Mouse (Mus musculus) neural tube, embryonic 14.5 days (tissue): Measurements from ENCODE around the gene Camk2g. TPM values are rescaled to one million over a fixed set of nuclear protein-coding genes. Genes with fewer than 3 reads are reported as not detected.
A peak's percentile ranks its signal among the peaks of the same experiment; 100 is the strongest.

Experiments used
- ATAC-seq: fragments of 200-750 bp; cut with Nextera tagmentation; 2 replicates; pipeline ENCODE4 v1.8.0; 2017; ENCODE audit warnings: low read depth, mild to moderate bottlenecking, moderate TSS enrichment, moderate library complexity
- H3K27ac ChIP-seq: fragments of 300-500 bp; sonication (generic); 2 replicates; pipeline ENCODE4 v1.5.1; 2014; ENCODE audit warnings: low read depth, mild to moderate bottlenecking, control low read depth, low read length, moderate library complexity, mixed read lengths
- H3K27me3 ChIP-seq: fragments of 300-500 bp; sonication (generic); 2 replicates; pipeline ENCODE4 v1.6.1; 2014; ENCODE audit warnings: low read length; ENCODE audit not compliant: control insufficient read depth, insufficient read depth
- H3K36me3 ChIP-seq: fragments of 300-500 bp; sonication (generic); 2 replicates; pipeline ENCODE4 v1.6.1; 2014; ENCODE audit warnings: low read length, mixed read lengths; ENCODE audit not compliant: control insufficient read depth, insufficient read depth
- H3K4me1 ChIP-seq: fragments of 300-500 bp; sonication (generic); 2 replicates; pipeline ENCODE4 v1.6.1; 2014; ENCODE audit warnings: low read length; ENCODE audit not compliant: control insufficient read depth, insufficient read depth
- H3K4me2 ChIP-seq: fragments of 300-500 bp; sonication (generic); 2 replicates; pipeline ENCODE4 v1.6.1; 2014; ENCODE audit warnings: mild to moderate bottlenecking, low read depth, low read length, control low read depth
- H3K4me3 ChIP-seq: fragments of 300-500 bp; sonication (generic); 2 replicates; pipeline ENCODE4 v1.5.1; 2014; ENCODE audit warnings: low read depth, low read length, control low read depth, mixed read lengths
- H3K9ac ChIP-seq: fragments of 300-500 bp; sonication (generic); replicated peaks from 2 replicates; pipeline ENCODE4 v1.6.1; 2014; ENCODE audit warnings: low read depth, mild to moderate bottlenecking, control low read depth, low read length, mixed read lengths
- H3K9me3 ChIP-seq: fragments of 300-500 bp; sonication (generic); 2 replicates; pipeline ENCODE4 v1.6.1; 2016; ENCODE audit warnings: low read length; ENCODE audit not compliant: control insufficient read depth
- WGBS: fragments of 180-500 bp; shearing (Covaris S2); extraction: QIAGEN DNeasy Blood & Tissue Kit; methylation state at CpG from one replicate; pipeline ENCODE4 v1.1.7; 2014; 5-methylcytosine and 5-hydroxymethylcytosine counted together
- polyA plus RNA-seq: library from polyadenylated mRNA; unstranded; fragments of >200 nt; fragmentation: Nextera tagmentation; extraction: Ambion mirVana; gene quantifications from 2 replicates; pipeline ENCODE4 v1.2.1, GENCODE M21; 2014

Camk2g gene
- polyA plus RNA-seq, 1 experiment from 2014 or later = 232 TPM

DNA sequence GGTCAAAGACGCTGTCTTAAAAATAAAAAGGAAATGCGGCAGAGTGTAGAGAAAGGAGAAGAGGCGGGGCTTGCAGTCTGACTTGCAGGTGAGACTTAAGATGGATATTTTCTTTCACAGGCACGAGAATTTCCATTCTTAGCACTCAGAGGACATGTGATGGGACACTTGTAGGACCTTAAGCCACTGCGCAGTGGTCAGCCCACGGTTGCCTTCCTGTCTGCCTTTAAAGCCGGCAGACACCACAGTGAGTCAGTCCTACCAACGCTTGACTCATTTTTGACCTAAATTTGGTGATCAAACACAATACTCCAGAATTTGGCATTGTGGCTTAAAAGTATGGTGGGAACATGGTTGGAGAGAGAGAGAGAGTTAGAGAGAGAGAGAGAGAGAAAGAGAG, 17.3 kb upstream of the Camk2g start:
- 88% methylated on average over 8 of the region's 8 CpGs for WGBS
- Histone ChIP-seq H3K4me1 (no peaks in the 10 kb centered on the region), H3K27me3 (no peaks in the 10 kb centered on the region), H3K4me2 (no peak overlapping the region), H3K9me3 (no peaks in the 10 kb centered on the region), H3K27ac (no peak overlapping the region), H3K36me3 (no peaks in the 10 kb centered on the region), H3K4me3 (no peak overlapping the region), H3K9ac (no peak overlapping the region)
- ATAC-seq = no peak

DNA sequence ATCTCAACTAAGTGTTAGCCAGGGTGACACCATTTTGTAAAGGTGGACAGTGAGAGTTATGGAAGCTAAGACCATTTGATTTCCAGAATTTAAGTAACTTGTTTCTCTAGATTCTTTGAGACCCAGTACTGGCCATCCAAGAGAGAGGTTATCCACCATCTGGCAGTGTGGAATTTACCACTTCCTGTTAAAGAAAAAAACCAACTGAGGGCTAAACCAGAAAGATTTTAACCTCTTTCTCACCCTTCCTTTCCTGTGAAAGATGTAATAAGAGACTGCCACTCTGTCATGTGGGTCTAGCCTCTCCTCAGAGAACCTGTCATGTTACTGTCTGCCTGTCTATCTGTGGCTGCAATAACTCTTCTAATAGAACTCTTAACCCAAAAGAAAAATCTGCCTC, 15.9 kb upstream of the Camk2g start:
- H3K4me2 ChIP-seq = no peak overlapping the region
- H3K9ac ChIP-seq = no peak overlapping the region
- H3K27ac ChIP-seq = no peak overlapping the region
- no peaks in the 10 kb centered on the region for H3K36me3 ChIP-seq
- no peak for ATAC-seq
- no peaks in the 10 kb centered on the region for H3K9me3 ChIP-seq
- H3K4me3 ChIP-seq = no peak overlapping the region
- H3K27me3 ChIP-seq = no peaks in the 10 kb centered on the region
- H3K4me1 ChIP-seq = no peaks in the 10 kb centered on the region

DNA sequence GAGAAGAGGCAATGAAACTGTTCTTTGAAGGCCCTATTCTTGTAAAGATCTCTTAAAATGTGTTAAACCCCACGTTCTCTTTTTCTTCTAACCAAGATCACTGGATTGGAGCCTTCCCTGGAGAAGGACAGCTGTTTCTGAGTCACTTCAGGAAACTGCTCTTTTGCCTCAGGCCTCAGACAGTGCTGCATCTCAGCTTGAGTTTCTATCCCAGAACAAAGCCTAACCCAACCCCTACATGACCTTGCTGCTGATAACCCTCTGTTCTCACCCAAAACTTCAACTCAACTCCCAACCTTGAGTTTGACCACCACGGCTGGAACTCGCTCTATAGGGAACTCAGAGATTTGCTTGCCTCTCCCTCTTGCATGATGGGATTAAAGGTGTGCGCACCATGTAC, 15.5 kb upstream of the Camk2g start:
- Histone ChIP-seq H3K36me3 (no peaks in the 10 kb centered on the region), H3K9ac (no peak overlapping the region), H3K4me3 (no peak overlapping the region), H3K27ac (no peak overlapping the region), H3K27me3 (no peaks in the 10 kb centered on the region), H3K4me2 (no peak overlapping the region), H3K9me3 (no peaks in the 10 kb centered on the region), H3K4me1 (no peaks in the 10 kb centered on the region)
- 81% methylated on average over 4 of the region's 4 CpGs for WGBS
- ATAC-seq = no peak

DNA sequence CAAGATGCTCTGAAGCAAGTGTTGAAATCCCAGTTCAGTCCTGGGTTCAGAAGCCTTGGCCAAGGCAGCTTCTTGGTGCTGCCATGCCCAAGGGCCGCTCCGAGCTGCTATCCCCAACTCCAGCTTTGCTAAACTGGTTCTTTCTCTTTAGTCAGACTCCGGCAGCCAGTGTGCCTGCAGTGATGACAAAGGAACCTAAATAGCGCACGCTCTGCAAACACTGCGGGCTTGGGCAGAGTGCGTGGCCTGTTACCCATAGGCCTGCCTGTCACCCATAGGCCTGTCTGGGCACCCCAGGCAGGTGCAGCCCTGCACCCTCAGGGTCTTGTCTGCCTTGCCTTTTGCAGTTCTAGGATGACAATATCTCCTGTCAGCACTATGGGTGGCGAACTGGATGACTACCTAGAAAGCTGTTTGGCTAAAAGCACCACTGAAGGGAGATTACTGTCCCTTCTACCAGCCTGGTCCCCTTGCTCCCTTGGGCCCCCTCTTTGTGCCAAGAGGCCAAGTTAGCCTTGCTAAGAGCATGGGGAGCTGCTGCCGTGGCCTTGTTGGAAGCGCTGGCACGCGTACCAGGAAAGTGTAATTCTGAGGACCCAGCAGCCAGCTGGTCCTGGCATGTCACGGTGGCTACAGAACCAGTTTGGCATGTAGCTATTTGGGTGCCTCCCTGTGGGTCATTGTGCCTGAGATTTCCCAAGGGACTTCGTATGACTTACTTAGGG, 12.4 kb upstream of the Camk2g start:
- Histone ChIP-seq H3K4me1 (no peaks in the 10 kb centered on the region), H3K27ac (no peak overlapping the region), H3K4me3 (no peak overlapping the region), H3K4me2 (no peak overlapping the region), H3K9me3 (no peaks in the 10 kb centered on the region), H3K27me3 (no peaks in the 10 kb centered on the region), H3K9ac (no peak overlapping the region), H3K36me3 (no peaks in the 10 kb centered on the region)
- no peak for ATAC-seq
- WGBS = 88% methylated on average over 14 of the region's 14 CpGs

DNA sequence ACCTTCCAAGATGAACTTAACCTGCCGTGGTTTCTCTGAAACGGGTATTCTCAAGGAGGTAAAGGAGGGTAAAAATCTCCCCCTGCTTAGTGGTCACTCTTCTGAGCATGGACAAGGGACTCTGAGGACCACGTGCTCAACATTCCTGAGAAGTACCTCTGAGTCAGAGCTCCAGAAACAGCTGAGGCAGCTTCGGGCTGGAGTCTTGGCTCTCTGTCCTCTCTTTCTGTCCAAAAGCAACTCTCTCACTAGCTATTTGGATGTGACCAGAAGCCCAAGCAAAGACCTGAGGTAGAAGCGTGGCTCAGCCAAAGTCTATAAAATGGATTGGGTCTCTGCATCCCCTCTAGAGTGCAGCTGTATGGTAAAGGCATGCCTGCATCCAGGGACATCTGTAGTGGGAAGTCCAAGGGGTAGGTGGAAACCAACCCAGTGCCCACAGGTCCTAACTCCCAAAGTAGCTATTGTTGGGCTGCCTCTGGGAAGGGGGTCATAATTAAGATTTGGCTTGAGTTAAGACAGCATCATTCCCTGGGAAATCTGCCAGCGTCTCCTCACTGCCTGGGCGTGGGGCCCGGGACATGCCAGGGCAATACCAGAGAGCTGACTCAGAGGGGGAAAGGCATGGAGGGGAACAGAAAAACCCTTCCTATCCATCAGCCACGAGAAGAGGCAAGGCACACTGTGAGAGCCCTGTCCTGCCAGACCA, 11.2 kb upstream of the Camk2g start:
- no peaks in the 10 kb centered on the region for H3K9me3 ChIP-seq
- no peaks in the 10 kb centered on the region for H3K4me1 ChIP-seq
- no peak overlapping the region for H3K27ac ChIP-seq
- H3K27me3 ChIP-seq = no peaks in the 10 kb centered on the region
- H3K4me2 ChIP-seq = no peak overlapping the region
- H3K36me3 ChIP-seq = no peaks in the 10 kb centered on the region
- 65% methylated on average over 9 of the region's 9 CpGs for WGBS
- no peak overlapping the region for H3K9ac ChIP-seq
- ATAC-seq = no peak
- no peak overlapping the region for H3K4me3 ChIP-seq

DNA sequence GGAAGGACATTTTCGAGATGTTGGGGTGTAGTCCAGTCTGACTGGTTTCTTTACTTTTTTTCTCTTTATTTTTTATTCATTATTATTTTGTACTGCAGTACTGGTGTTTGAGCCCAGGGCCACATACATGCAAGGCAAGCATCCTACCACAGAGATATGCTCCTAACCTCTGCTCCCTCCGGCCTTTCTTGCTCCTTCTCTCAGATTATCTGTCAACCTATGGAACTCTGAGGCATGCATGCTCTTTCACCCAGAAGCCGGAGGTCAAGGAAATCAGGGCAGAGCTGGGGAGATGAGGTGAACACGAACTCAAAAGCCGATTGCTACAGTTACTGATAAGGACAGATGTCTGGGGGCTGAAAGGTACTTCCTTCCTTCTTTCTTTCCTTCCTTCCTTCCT, 10.6 kb upstream of the Camk2g start:
- Histone ChIP-seq H3K9me3 (no peaks in the 10 kb centered on the region), H3K27me3 (no peaks in the 10 kb centered on the region), H3K27ac (no peak overlapping the region), H3K4me2 (no peak overlapping the region), H3K4me3 (no peak overlapping the region), H3K4me1 (no peaks in the 10 kb centered on the region), H3K9ac (no peak overlapping the region), H3K36me3 (no peaks in the 10 kb centered on the region)
- WGBS = 88% methylated on average over 5 of the region's 5 CpGs
- ATAC-seq = no peak

DNA sequence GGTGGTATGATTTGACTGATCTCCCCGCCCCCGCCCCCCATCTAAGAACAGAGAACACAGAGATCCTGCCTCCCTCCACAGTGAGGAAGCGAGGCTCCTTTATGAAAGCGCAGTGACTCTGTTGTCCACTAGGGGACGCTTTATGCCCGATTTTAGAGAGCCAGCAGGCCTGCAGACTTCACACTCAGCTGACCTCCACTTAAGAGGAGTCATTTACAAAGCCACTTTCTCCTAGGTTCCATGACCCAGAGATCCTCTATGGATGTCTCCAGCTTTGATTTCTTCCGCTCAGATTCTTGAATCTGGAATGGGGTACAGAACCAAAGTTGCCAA, 9.7 kb upstream of the Camk2g start:
- WGBS = 2% methylated on average over 7 of the region's 7 CpGs
- ATAC-seq = peak; percentile 72; the same call in 1 of the 2 replicates
- no peak overlapping the region for H3K4me3 ChIP-seq

DNA sequence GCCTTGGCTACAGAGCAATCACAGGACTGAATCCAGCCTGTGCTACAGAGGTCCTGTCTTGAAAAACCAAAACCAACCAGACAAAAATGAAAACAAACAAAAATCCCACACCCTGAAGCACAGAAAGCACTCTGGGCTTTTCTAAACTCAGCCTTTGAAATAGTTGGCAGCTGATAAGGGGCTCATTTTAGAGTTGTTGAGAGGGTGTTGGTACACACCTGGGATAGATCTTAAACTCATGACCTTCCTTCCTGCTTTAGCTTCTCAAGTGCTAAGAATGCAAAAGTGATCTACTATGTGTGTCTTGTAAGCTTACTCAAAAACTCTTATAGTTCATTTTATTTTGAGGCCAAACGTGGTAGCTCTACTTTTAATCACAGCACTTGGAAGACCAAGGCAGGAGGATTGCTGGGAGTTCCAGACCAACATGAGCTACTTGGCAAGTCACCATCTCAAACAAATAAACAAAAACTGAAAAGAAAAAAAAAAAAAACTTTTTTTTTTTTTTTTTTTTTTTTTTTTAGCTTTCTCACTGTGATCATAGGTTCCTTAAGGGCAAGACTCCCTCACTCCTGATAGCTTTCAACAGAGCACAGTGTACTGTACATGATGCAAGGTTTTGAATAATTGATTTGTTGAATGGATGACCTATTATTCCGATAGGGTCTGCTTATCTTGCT, 9.2 kb upstream of the Camk2g start:
- Histone ChIP-seq H3K27me3 (no peaks in the 10 kb centered on the region), H3K4me2 (no peak overlapping the region), H3K36me3 (no peaks in the 10 kb centered on the region), H3K27ac (no peak overlapping the region), H3K9ac (no peak overlapping the region), H3K4me3 (no peak overlapping the region), H3K4me1 (no peaks in the 10 kb centered on the region), H3K9me3 (no peaks in the 10 kb centered on the region)
- 0 out of 2 replicates have a peak, but pooled peaks have one; percentile 34 for ATAC-seq
- WGBS = 42% methylated on average over 2 of the region's 2 CpGs

More for the DNA sequence above, 9.7 kb upstream of the Camk2g start:
- Histone ChIP-seq H3K4me1 (no peaks in the 10 kb centered on the region), H3K4me2 (no peak overlapping the region), H3K27me3 (no peaks in the 10 kb centered on the region), H3K27ac (no peak overlapping the region), H3K9ac (no peak overlapping the region), H3K9me3 (no peaks in the 10 kb centered on the region), H3K36me3 (no peaks in the 10 kb centered on the region)

DNA sequence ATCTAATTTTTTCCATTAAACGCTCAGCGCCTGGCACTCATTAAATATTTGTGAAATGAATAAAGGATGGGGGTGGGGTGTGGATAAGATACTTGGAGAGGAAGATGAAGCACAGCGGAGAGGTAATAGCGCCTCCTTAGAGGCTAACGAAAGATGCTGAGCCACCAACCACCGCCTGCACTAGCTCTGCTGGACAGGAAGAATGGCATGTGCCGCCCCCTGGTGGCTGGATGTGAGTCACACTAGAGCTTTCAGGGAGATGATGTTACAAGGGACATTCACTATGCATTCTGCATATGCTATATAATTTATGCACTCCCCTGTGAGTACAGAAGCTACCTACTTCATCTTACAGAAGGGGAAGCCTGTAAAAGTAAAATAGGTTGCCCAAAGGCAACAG, 4.9 kb upstream of the Camk2g start:
- Histone ChIP-seq H3K4me3 (no peak overlapping the region), H3K27ac (no peak overlapping the region), H3K4me1 (peaks cover 13% of the 10 kb centered on the region; the same call in 1 of the 2 replicates), H3K4me2 (no peak overlapping the region), H3K9ac (no peak overlapping the region), H3K27me3 (no peaks in the 10 kb centered on the region), H3K9me3 (no peaks in the 10 kb centered on the region), H3K36me3 (no peaks in the 10 kb centered on the region)
- 10% methylated on average over 7 of the region's 7 CpGs for WGBS
- ATAC-seq = no peak
